Mouse (Mus musculus): Measurements from ENCODE around the gene Fgfr1op.
"Not testable (repeated sequence)": the region's sequence is repeated elsewhere in the genome, so short reads cannot be mapped to it uniquely, and the experiment has no call there.

DNA sequence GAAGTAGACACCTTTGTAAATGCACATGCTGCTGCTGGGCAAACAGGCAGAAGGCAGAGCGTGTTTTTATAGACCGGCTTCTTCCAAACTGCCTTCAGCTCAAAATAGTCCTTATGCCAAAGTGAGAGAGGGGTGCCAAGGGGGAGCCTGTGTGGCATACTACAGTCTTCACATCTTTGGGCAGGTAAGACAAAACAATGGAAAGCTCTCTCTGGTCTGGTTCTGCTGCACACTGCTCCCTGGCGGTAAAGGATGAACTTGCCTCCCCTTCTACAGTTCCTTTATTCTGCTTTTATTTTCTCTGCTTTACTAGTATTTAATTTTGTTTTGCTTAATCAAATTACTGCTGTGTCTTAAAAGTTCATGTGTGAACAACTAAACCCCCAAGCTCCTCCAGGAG, 4.3 kb upstream of the Fgfr1op start:
- peak; percentile 43 for TF ChIP-seq CTCF (IDR thresholded peaks at IDR 0.05; ENCODE audit: low read depth)
- not testable (repeated sequence) for TF ChIP-seq EP300 (IDR thresholded peaks at IDR 0.05; ENCODE audit: low read depth)
